Mouse (Mus musculus) erythroblast, embryonic 14.5 days (primary cell): ENCODE results near the gene Aff2.

Source experiments
- GATA1 ChIP-seq: IDR thresholded peaks from 2 replicates; pipeline ENCODE4 v1.6.1; 2012; ENCODE audit warnings: low read length, inconsistent platforms, mixed read lengths
- TAL1 ChIP-seq: IDR thresholded peaks from 3 replicates; pipeline ENCODE4 v1.6.1; 2012; ENCODE audit warnings: low read length, inconsistent platforms, mixed read lengths

DNA sequence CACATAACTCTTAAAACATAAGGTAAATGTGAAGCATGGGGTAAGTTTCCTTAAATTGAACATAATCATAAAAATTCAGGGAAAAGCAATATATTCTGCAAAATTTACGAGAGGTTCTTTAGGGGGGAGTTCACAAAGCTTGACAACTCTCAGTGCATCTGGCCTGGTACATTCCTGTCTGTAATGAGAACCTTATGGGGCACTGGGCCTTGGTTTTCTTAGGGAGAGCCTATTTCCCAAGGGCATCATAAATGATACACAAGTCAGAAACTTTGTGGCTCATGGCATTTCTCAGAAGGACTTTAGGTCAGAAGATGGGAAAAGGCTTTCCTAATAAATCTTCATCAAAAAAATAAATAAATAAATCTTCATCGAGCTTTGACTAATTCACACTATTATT is 13.2 kb downstream of the Aff2 start:
- no peak for TF ChIP-seq TAL1
- TF ChIP-seq GATA1, result no peak
